Mouse (Mus musculus) T-helper 1 cell (primary cell): ENCODE measurements around the gene Hoxa13.

Source experiments
- in situ Hi-C: fragments of 300-600 bp; cut with MboI, MseI; formaldehyde crosslinking; loops from one replicate; pipeline ENCODE4 v1.15.1; 2025; ENCODE audit warnings: high pct_unique_total_duplicates

The Hoxa13 gene

GRCm38 (mm10) chr6:52252016-52252774 is 8.5 kb downstream of the Hoxa13 start:
- in situ Hi-C loops, result no loop called here

- in situ Hi-C loops, result no loop called here
Measured at GRCm38 (mm10) chr6:52251177-52251879, 9.4 kb downstream of the Hoxa13 start.

- in situ Hi-C loops, result loop anchor here (25.0 kb wide), 1 partner anchor 1037 kb away; the partner anchor contains the start of gene Creb5
Measured at GRCm38 (mm10) chr6:52249826-52250225, 10.9 kb downstream of the Hoxa13 start.

- in situ Hi-C loops, result loop anchor here (25.0 kb wide), 1 partner anchor 1038 kb away; the partner anchor contains the start of gene Creb5
Measured at GRCm38 (mm10) chr6:52249415-52249738, 11.3 kb downstream of the Hoxa13 start.

- in situ Hi-C loops, result loop anchor here (25.0 kb wide), 1 partner anchor 1038 kb away; the partner anchor contains the start of gene Creb5
Measured at GRCm38 (mm10) chr6:52248638-52249414, 11.9 kb downstream of the Hoxa13 start.

- in situ Hi-C loops, result loop anchor here (25.0 kb wide), 1 partner anchor 1039 kb away; the partner anchor contains the start of gene Creb5
Measured at GRCm38 (mm10) chr6:52247766-52248637, 12.7 kb downstream of the Hoxa13 start.

DNA sequence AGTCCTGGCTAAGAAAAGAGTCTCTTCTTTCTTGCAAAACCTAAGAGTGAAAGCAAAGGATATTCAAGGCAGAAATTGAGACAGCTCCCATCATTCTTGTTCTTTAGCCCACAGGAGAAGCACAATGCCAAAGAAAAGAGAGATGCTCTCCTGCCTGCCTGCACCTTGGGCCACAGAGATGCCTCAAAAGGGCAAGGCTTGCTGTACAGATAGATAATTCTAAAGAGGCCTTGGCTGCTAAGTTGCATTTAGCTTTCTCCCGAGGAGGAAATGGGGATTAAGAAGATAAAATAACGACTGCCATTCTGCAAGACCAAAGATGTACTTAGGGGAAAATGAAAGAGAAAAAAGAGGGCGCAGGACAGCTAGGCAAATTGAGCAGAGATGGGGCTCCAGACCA is 13.8 kb downstream of the Hoxa13 start:
- in situ Hi-C loops, result loop anchor here (25.0 kb wide), 1 partner anchor 1040 kb away; the partner anchor contains the start of gene Creb5

DNA sequence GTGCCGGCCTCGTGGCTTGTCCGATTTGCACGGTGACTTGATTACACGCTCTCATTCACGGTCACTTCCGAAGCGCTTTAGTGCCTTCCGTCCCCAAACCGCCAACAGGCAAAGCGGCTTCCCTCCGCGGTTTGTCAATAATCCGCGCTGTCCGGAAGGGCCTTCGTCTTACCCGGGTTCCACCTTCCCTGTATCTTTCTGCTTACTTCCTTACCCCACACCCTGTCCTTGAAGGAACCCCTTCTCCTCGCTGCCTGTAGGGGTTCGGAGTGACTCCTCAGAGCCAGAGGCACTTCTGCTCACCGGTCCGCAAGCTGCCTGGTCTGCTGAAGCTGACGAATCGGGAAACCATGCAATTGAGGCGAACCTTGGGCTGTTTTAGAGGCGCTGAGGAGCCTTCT is 14.3 kb downstream of the Hoxa13 start:
- in situ Hi-C loops, result loop anchor here (25.0 kb wide), 1 partner anchor 1041 kb away; the partner anchor contains the start of gene Creb5

DNA sequence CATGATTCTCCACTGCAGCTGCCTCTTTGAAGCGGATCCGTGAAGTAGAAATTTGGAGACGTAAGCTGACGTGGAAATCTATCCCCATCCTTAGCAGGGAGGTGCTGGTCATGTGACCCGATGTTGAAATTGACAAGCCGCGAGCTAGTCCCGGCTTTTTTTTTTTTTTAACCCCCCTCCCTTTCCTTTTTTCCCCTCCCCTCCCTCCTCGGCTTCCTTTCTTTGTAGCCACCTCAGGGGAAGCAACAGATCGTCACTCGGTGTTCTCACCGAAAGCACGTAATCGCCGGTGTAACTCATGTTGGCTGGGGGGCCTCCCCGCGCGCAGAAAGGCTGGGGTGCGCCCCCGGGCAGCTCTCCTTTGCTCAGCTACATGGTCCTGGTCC is 14.9 kb downstream of the Hoxa13 start, which contains the start of gene Hoxa11:
Hoxa11 (minus strand) TSS at position 54 of the 386 bp plus-strand sequence.
- in situ Hi-C loops, result loop anchor here (25.0 kb wide), 1 partner anchor 1042 kb away; the partner anchor contains the start of gene Creb5

DNA sequence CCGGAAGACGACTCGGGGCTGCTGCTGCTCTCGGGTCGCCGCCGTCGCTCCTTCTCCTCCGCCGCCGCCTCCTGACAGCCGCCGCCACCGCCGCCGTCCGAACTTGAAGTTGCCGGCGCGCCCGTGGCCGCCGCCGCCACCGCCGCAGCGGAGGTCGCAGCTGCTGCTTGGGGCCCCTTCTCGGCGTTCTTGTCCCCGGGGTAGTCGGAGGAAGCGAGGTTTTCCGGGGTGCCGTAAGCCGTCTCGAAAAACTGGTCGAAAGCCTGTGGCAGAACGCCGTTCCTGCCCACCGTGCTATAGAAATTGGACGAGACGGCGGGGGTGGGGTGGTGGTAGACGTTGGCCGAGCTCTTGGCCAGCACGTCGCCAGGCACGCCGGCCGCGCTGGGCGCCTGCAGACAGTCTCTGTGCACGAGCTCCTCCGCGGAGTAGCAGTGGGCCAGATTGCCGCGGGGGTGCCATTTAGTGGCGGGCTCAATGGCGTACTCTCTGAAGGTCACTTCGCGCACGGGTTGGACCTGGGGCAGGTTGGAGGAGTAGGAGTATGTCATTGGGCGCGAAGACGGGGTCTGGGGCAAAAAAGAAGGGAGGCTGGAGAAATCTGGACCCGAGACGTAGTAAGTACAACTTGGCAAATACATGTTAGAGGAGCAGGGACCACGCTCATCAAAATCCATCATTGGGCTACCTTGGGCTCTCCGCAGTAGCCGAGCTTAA is 15.5 kb downstream of the Hoxa13 start:
- in situ Hi-C loops, result loop anchor here (25.0 kb wide), 1 partner anchor 1042 kb away; the partner anchor contains the start of gene Creb5

DNA sequence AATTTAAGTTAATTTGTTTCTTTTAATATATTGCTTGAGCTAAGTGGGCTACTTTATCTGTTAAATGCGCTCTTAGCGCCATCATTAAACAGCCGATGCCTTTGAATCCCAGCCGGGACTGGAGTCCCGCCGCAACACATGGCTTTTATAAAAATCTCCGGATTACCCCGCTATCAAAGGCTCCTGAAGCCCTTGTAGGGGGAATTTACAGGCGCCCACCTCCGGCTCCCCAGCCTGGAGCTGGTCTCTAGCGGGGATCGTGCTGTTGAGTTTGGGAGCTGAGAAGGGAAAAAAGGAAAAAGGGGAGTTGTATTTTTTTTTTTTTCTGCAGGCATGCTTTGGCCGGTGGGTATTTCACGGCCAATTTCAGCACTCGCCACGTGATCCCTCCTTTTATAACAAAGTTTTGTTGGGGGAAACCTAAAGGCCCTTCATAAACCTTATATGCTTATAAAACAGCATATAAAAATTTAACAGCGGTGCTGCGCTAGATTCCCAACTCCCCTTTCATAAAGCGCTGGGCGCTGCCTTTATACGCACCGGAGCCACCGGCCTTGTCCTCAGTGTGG is 16.1 kb downstream of the Hoxa13 start:
- in situ Hi-C loops, result loop anchor here (25.0 kb wide), 1 partner anchor 1043 kb away; the partner anchor contains the start of gene Creb5

DNA sequence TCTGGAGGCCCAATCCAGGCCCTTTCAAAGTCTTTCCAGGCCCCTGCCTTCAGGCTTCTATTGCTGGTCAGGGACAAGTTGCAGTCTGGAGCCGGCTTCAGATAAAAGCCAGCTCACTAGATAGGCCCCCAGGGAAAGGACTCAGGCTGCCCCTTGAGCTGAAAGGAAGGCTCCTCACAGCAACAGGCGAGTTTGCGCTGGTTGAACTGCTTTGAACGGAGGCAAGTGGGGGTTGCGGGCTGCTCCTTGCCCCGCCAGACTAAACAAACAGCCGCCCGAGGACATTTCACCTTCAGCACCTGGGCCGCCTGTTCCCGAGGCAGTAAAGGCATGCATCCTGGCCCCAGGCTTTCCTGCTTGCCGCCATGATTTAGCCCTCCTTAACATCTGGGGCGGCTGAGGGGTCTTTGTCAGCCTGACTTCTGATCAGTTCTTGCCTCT is 17.0 kb downstream of the Hoxa13 start:
- in situ Hi-C loops, result loop anchor here (25.0 kb wide), 1 partner anchor 1044 kb away; the partner anchor contains the start of gene Creb5

- in situ Hi-C loops, result loop anchor here (25.0 kb wide), 1 partner anchor 1044 kb away; the partner anchor contains the start of gene Creb5
Measured at GRCm38 (mm10) chr6:52242801-52243332, 17.8 kb downstream of the Hoxa13 start.

GRCm38 (mm10) chr6:52241001-52241621 is 19.6 kb downstream of the Hoxa13 start:
- in situ Hi-C loops, result loop anchor here (25.0 kb wide), 1 partner anchor 1046 kb away; the partner anchor contains the start of gene Creb5

GRCm38 (mm10) chr6:52240389-52241000 is 20.2 kb downstream of the Hoxa13 start, which contains the start of gene Hoxa10:
Gene Hoxa10 (minus strand): TSS chr6:52240854.
- in situ Hi-C loops, result loop anchor here (25.0 kb wide), 1 partner anchor 1047 kb away; the partner anchor contains the start of gene Creb5

DNA sequence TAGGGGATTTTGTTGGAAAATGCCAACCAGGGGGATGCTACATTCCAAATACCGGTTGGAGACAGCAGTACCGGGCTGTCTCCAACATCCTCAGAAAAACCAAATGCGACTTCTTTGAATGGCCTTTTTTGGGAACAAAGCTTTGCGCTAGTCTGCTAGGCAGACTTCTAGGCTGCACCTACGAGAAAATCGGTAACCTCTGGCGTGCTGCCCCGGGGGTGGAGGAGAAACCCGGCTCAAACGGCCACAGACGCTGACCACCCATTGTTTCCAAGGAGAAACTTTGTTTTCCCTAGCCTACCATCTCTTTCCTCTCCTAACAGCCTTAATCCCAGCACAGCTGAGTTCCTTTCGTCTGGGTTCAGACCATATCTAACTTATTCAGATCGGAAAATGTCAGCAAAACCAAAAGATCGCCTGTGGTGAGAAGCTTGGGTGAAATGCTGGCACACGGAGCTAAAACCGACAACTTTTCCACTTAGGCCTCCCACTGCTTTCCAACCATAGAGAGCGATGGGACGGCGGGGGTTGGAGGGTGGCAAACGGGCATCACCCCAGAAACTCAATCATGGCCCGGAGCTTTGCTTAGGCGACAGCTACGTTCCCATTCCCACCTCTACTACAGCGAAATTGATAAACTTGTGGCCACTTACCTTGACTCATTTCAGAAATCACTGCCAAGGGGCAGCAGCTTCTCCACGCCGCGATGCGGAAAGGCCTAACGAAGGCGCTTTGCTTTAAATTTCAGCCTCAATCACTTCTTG is 20.9 kb downstream of the Hoxa13 start:
- in situ Hi-C loops, result loop anchor here (25.0 kb wide), 1 partner anchor 1047 kb away; the partner anchor contains the start of gene Creb5

- in situ Hi-C loops, result loop anchor here (25.0 kb wide), 1 partner anchor 1048 kb away; the partner anchor contains the start of gene Creb5
Measured at GRCm38 (mm10) chr6:52238976-52239375, 21.7 kb downstream of the Hoxa13 start.
